Mouse (Mus musculus) heart, embryonic 11.5 days (tissue): ENCODE data around the gene Ogdhl. TPM values are rescaled to one million over a fixed set of nuclear protein-coding genes. Genes with fewer than 3 reads are reported as not detected.

Experiments used
- ATAC-seq: fragments of 200-750 bp; cut with Nextera tagmentation; replicated peaks from 2 replicates; pipeline ENCODE4 v1.8.0; 2017; ENCODE audit warnings: moderate library complexity; ENCODE audit not compliant: insufficient number of reproducible peaks, low FRiP score, low TSS enrichment
- H3K27ac ChIP-seq: fragments of 300-500 bp; sonication (generic); 2 replicates; pipeline ENCODE4 v1.5.1; 2014; ENCODE audit warnings: mild to moderate bottlenecking, low read depth, low read length
- H3K27me3 ChIP-seq: fragments of 300-500 bp; sonication (generic); 2 replicates; pipeline ENCODE4 v1.6.1; 2014; ENCODE audit warnings: mild to moderate bottlenecking, low read length, mixed read lengths; ENCODE audit not compliant: control insufficient read depth, insufficient read depth
- H3K36me3 ChIP-seq: fragments of 300-500 bp; sonication (generic); 2 replicates; pipeline ENCODE4 v1.6.1; 2014; ENCODE audit warnings: mild to moderate bottlenecking, low read length, moderate library complexity, mixed read lengths; ENCODE audit not compliant: control insufficient read depth, insufficient read depth
- H3K4me1 ChIP-seq: fragments of 300-500 bp; sonication (generic); 2 replicates; pipeline ENCODE4 v1.6.1; 2014; ENCODE audit warnings: low read length; ENCODE audit not compliant: control insufficient read depth, insufficient read depth
- H3K4me2 ChIP-seq: fragments of 300-500 bp; sonication (generic); 2 replicates; pipeline ENCODE4 v1.6.1; 2014; ENCODE audit warnings: mild to moderate bottlenecking, moderate library complexity
- H3K4me3 ChIP-seq: fragments of 300-500 bp; sonication (generic); 2 replicates; pipeline ENCODE4 v1.5.1; 2014; ENCODE audit warnings: low read depth, low read length
- H3K9ac ChIP-seq: fragments of 300-500 bp; sonication (generic); 2 replicates; pipeline ENCODE4 v1.6.1; 2014; ENCODE audit warnings: mild to moderate bottlenecking, low read depth, low read length, moderate library complexity
- H3K9me3 ChIP-seq: fragments of 300-500 bp; sonication (generic); replicated peaks from 2 replicates; pipeline ENCODE4 v1.6.1; 2016; ENCODE audit warnings: low read length; ENCODE audit not compliant: control insufficient read depth
- WGBS: fragments of 180-500 bp; shearing (Covaris S2); extraction: QIAGEN DNeasy Blood & Tissue Kit; methylation state at CpG from one replicate; pipeline ENCODE4 v1.1.7; 2014; ENCODE audit not compliant: insufficient replicate concordance; 5-methylcytosine and 5-hydroxymethylcytosine counted together
- polyA plus RNA-seq: library from polyadenylated mRNA; unstranded; fragments of >200 nt; fragmentation: Nextera tagmentation; extraction: Ambion mirVana; gene quantifications from 2 replicates; pipeline ENCODE4 v1.2.1, GENCODE M21; 2014

Gene Ogdhl
- polyA plus RNA-seq, 1 experiment from 2014 or later, result 15.2 TPM

DNA sequence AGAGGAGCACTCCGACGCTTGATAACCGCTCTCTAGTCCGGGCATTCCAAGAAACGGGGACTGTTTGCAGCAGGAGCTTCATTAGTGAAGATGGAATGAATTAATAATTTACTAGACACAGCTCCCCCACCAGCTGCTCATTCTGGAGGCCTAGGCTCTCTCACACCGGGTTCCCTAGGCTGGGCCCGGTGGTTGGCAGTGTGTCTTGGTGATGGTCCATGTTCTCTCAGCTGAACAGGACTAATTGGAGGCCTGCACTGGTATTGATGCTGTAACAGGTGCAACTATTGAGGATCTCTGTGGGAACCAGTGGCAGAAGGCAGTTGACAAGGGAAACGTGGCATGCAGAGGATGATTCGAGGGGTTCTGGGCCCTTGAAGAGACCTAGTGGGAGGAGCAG is 5.5 kb downstream of the Ogdhl start:
- H3K27me3 ChIP-seq, result no peaks in the 10 kb centered on the region
- H3K9ac ChIP-seq, result no peak overlapping the region
- no peak overlapping the region for H3K4me2 ChIP-seq
- H3K4me1 ChIP-seq, result 0 out of 2 replicates have a peak, but pooled peaks cover 2% of the 10 kb centered on the region
- no peak overlapping the region for H3K4me3 ChIP-seq
- H3K36me3 ChIP-seq, result no peaks in the 10 kb centered on the region; the same call in 1 of the 2 replicates
- H3K27ac ChIP-seq, result no peak overlapping the region
- WGBS, result 89% methylated on average over 9 of the region's 9 CpGs
- no peaks in the 10 kb centered on the region for H3K9me3 ChIP-seq
- ATAC-seq, result no peak

DNA sequence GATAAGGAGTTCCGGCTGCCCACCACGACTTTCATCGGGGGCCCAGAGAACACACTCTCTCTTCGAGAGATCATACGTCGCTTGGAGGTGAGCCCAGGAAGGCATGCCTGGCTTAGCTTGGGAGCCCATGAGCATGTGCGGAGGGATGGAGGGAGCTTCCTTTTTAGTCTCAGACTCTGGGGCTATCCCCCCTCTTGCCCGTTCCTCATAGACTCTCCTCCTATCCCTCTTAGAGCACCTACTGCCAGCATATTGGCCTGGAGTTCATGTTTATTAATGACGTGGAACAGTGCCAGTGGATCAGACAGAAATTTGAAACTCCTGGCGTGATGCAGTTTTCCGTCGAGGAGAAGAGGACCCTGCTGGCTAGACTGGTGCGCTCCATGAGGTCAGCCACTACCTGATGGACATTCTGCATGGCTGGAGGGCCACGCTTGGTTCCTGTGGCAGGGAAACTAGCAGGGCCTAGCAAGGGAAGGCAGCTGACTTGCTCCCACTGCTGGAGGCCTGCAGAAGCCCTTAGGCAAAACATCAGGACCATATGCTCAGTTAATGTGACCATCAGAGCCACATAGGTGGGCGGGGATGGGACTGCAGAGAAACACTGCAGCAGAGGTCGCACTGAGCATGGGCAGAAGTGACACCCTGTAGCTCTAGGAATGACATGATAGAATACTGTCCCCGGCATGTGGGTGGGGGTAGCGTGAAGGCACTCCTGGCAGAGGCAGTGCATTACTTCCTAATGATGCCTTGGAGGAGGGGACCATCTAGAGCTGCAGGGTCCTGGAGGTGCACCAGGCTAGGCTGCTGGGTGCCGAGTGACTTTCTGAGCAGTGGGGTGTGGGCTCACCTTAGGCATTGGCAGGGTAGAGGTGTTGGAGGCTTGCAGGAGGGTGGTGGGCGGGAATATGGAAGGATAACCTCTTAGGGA is 11.0 kb downstream of the Ogdhl start:
- no peak overlapping the region for H3K4me3 ChIP-seq
- 87% methylated on average over 20 of the region's 20 CpGs for WGBS
- no peak overlapping the region for H3K27ac ChIP-seq

DNA sequence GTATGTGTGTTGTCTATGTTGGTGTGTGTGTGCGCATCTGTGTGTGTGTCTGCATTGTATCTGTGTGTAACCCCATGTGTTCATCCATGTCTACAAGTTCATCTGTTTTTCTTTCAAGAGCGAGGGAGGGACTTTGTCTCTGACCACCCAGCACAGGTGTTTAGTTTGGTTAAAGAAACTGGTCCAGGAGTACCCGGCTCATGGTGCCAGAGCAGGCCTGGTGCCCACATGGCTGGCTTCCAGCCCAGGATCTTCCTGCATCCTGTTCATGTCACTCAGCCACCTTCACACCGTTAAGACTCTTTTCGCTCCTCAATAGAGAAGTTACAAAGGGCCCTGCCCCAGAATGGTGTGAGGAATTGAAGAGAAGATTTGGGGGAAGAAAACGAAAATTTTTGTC is 14.2 kb downstream of the Ogdhl start:
- H3K36me3 ChIP-seq, result peaks cover 8% of the 10 kb centered on the region; the same call in 1 of the 2 replicates
- WGBS, result 77% methylated on average over 6 of the region's 6 CpGs
- no peak overlapping the region for H3K4me3 ChIP-seq
- H3K9me3 ChIP-seq, result no peaks in the 10 kb centered on the region
- ATAC-seq, result no peak
- H3K27ac ChIP-seq, result no peak overlapping the region
- no peak overlapping the region for H3K9ac ChIP-seq
- no peak overlapping the region for H3K4me2 ChIP-seq
- H3K4me1 ChIP-seq, result no peaks in the 10 kb centered on the region
- H3K27me3 ChIP-seq, result no peaks in the 10 kb centered on the region

More for the DNA sequence above, 11.0 kb downstream of the Ogdhl start:
- ATAC-seq, result no peak
- Histone ChIP-seq H3K9me3 (no peaks in the 10 kb centered on the region), H3K4me2 (no peak overlapping the region), H3K36me3 (peaks cover 5% of the 10 kb centered on the region; the same call in 1 of the 2 replicates), H3K27me3 (no peaks in the 10 kb centered on the region), H3K4me1 (no peaks in the 10 kb centered on the region), H3K9ac (no peak overlapping the region)

DNA sequence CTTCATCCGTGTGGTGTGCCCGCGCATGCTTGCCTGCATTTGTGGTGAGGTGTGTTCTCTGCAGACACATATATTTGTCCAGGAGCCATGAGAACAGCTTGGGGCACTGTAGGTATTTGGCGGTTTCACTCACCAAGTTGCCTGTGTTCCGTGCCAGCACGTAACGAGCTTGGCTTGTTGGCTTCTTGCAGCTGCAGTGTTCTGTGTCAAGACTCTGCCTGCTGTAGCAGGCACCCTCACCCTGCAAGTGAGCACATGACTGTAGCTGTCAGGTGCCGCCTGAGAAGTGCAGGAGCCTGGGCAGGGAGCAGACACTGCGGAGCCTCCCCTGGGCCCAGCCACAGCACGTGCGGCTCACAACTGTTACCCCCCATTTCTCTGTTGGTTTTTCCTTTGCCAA is 14.7 kb downstream of the Ogdhl start:
- WGBS, result 75% methylated on average over 11 of the region's 11 CpGs
- H3K36me3 ChIP-seq, result peaks cover 8% of the 10 kb centered on the region; the same call in 1 of the 2 replicates
- no peak overlapping the region for H3K4me2 ChIP-seq

DNA sequence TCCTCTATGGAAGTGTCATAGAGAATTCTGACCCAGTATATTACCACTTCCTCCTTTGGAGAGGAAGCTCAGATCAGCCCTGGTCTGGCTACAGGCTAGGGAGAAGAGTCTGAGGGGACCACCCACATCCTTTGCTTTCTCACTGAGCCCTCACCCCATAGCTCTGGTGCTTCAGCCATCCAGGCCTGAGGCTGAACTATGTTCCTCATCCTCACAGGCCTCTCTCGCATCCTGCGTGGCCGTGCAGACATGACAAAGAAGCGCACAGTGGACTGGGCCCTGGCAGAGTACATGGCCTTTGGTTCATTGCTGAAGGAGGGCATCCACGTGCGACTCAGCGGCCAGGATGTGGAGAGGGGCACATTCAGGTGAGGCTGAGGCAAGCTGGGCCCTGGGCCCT is 20.0 kb downstream of the Ogdhl start:
- Histone ChIP-seq H3K4me3 (no peak overlapping the region), H3K36me3 (peaks cover 8% of the 10 kb centered on the region; the same call in 1 of the 2 replicates), H3K4me1 (no peaks in the 10 kb centered on the region), H3K27me3 (no peaks in the 10 kb centered on the region), H3K4me2 (no peak overlapping the region), H3K27ac (no peak overlapping the region), H3K9me3 (no peaks in the 10 kb centered on the region), H3K9ac (no peak overlapping the region)
- ATAC-seq, result no peak
- WGBS, result 90% methylated on average over 7 of the region's 7 CpGs

More for the DNA sequence above, 14.7 kb downstream of the Ogdhl start:
- H3K4me1 ChIP-seq, result no peaks in the 10 kb centered on the region
- no peak for ATAC-seq
- no peak overlapping the region for H3K9ac ChIP-seq
- no peaks in the 10 kb centered on the region for H3K9me3 ChIP-seq
- H3K4me3 ChIP-seq, result no peak overlapping the region
- H3K27ac ChIP-seq, result no peak overlapping the region
- no peaks in the 10 kb centered on the region for H3K27me3 ChIP-seq

DNA sequence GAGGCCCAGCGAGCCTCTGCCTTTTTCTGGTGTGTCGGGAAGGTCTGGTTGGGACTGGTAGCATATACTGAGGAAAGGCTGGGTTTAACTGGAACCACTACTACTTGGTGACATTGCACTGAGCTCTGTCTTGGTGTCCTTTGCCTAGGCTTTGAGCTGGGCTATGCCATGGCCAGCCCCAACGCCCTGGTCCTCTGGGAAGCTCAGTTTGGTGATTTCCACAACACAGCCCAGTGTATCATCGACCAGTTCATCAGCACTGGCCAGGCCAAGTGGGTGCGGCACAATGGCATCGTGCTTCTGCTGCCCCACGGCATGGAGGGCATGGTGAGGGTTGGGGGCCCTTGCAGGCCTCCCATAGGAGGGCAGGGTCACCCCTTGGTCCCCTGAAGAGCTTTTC is 22.4 kb downstream of the Ogdhl start:
- 82% methylated on average over 7 of the region's 7 CpGs for WGBS
- no peak overlapping the region for H3K27ac ChIP-seq
- peaks cover 3% of the 10 kb centered on the region; the same call in 1 of the 2 replicates for H3K36me3 ChIP-seq
- no peak overlapping the region for H3K4me3 ChIP-seq
- no peak overlapping the region for H3K9ac ChIP-seq
- ATAC-seq, result no peak
- no peaks in the 10 kb centered on the region for H3K9me3 ChIP-seq
- H3K27me3 ChIP-seq, result no peaks in the 10 kb centered on the region
- H3K4me1 ChIP-seq, result no peaks in the 10 kb centered on the region
- H3K4me2 ChIP-seq, result no peak overlapping the region

DNA sequence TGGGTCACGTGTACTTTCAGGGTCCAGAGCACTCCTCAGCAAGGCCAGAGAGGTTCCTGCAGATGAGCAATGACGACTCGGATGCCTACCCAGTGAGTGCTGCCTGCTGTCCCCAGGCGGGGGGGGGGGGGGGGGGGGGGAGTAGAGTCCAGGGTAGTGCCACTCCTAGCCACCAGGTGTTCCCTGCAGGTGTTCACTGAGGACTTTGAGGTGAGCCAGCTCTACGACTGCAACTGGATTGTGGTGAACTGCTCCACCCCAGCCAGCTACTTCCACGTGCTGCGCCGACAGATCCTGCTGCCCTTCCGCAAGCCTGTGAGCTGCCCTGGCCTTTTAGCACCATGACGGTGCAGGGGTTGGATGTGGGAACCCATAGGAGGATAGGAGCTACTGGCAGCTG is 22.9 kb downstream of the Ogdhl start:
- Histone ChIP-seq H3K9me3 (no peaks in the 10 kb centered on the region), H3K27me3 (no peaks in the 10 kb centered on the region), H3K9ac (no peak overlapping the region), H3K27ac (no peak overlapping the region), H3K36me3 (peaks cover 3% of the 10 kb centered on the region; the same call in 1 of the 2 replicates), H3K4me2 (no peak overlapping the region), H3K4me3 (no peak overlapping the region), H3K4me1 (no peaks in the 10 kb centered on the region)
- no peak for ATAC-seq
- 79% methylated on average over 9 of the region's 10 CpGs for WGBS

DNA sequence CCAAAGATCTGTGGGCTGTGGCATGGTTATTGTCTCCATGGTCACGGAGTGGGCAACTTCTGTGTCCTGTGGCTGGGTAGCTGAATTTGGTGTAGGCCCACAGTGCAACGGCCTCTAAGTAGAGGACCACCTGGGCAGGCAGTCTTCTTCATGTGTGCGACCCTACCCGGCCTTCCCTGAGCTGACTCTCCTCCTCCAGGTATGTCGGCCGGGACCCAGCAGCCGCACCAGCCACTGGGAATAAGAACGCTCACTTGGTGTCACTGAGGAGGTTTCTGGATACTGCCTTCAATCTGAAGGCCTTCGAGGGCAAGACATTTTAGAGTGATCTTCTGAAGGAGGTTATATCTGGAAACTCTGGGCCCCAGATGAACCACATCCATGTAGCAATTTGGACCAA is 25.5 kb downstream of the Ogdhl start:
- no peak for ATAC-seq
- H3K4me2 ChIP-seq, result no peak overlapping the region
- no peak overlapping the region for H3K27ac ChIP-seq
- no peaks in the 10 kb centered on the region for H3K9me3 ChIP-seq
- H3K27me3 ChIP-seq, result no peaks in the 10 kb centered on the region
- no peaks in the 10 kb centered on the region for H3K4me1 ChIP-seq
- H3K4me3 ChIP-seq, result no peak overlapping the region
- WGBS, result 91% methylated on average over 9 of the region's 9 CpGs
- no peaks in the 10 kb centered on the region; the same call in 1 of the 2 replicates for H3K36me3 ChIP-seq
- no peak overlapping the region for H3K9ac ChIP-seq
